Mouse (Mus musculus) adrenal gland, postnatal 25 days (tissue): ENCODE data around the gene Peak1. TPM values are rescaled to one million over a fixed set of nuclear protein-coding genes. Genes with fewer than 3 reads are reported as not detected.

Source experiments
- DNase-seq: peaks from one replicate; pipeline ENCODE4 v3.0.0; 2021; ENCODE audit warnings: mixed read lengths
- total RNA-seq: library from RNA; stranded (reverse); gene quantifications from 2 replicates; pipeline ENCODE4 v1.2.3, GENCODE M21; 2021

The Peak1 gene
- total RNA-seq, 1 experiment from 2014 or later: 64.9 TPM

GRCm38 (mm10) chr9:56314326-56314725 is 103.5 kb downstream of the Peak1 start:
- no peak for DNase-seq

- no peak for DNase-seq
Measured at GRCm38 (mm10) chr9:56309079-56309478, 108.8 kb downstream of the Peak1 start.

DNA sequence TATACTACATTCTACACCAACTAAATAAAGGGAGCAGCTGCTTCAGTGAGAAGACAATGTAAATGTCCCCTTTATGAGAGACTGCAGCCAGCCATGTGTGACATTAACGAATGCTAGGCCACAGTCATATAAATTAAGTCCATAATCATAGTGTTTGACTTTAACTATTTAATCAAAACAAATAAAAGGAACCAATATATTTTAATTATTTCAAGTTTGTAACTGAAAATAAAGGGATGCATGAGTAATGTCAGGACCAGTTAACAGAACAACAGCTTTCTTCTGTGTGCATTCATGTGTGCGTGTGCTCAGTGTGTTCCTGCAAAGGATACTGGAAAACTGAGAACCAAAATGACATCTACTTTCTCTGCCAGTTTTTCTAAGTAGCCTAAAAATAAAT is 113.3 kb downstream of the Peak1 start:
- no peak for DNase-seq

GRCm38 (mm10) chr9:56302921-56303465 is 114.9 kb downstream of the Peak1 start:
- DNase-seq: no peak

DNA sequence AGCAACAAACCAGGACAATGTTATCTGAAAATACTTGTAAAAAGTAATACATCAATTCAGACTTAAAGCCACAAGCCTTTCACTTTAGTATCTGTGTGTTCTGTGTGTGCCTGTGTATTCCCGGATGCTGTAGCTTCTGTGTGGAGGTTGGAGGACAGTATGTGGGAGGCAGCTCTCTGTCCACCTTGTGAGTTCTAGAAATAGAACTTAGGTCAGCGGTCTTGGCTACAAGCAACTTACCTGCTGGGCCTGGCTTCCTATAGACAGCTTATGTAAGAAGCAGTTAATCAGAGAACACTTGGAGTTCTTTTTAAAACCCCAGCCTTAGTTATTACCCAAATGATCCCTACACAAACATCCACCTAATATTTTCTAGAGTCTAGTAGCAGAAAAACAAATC is 127.8 kb downstream of the Peak1 start:
- DNase-seq: no peak

DNA sequence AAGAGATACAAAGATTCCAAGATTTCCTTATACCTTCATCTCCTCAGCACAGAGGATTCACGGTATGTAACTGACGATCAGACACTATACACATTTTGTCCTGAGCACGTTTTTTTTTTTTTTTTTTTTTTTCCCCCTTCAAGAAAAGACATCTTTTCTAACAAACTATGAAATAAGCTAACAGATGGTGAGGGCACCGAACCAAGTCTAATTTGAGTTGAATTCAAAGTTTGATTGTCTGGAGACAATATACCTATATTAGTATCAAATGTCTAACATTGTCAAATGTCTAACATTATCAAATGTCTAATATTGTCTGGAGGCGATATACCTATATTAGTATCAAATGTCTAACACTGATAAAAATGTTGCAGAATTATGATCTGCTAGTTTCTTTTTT is 135.4 kb downstream of the Peak1 start:
- DNase-seq: no peak

DNA sequence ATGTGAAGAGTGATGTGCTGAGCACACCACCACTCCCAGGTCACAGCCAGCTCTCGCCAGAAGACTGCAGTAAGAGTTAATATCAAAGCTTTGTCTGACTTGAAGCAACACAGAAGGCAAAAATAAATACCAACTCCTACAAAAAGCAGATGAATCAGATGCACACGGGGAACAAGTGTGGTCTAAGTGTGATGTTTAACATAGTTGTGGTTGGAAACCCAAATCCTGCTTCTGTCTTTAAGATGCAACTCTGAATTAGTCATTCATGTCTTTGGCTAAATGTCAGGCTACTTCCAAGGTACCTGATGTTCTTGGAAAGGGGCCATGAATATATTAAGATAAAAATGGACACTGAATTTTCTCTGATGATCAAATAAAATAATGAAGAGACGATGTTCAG is 144.3 kb downstream of the Peak1 start:
- no peak for DNase-seq

GRCm38 (mm10) chr9:56272247-56272598 is 145.6 kb downstream of the Peak1 start:
- DNase-seq: no peak

DNA sequence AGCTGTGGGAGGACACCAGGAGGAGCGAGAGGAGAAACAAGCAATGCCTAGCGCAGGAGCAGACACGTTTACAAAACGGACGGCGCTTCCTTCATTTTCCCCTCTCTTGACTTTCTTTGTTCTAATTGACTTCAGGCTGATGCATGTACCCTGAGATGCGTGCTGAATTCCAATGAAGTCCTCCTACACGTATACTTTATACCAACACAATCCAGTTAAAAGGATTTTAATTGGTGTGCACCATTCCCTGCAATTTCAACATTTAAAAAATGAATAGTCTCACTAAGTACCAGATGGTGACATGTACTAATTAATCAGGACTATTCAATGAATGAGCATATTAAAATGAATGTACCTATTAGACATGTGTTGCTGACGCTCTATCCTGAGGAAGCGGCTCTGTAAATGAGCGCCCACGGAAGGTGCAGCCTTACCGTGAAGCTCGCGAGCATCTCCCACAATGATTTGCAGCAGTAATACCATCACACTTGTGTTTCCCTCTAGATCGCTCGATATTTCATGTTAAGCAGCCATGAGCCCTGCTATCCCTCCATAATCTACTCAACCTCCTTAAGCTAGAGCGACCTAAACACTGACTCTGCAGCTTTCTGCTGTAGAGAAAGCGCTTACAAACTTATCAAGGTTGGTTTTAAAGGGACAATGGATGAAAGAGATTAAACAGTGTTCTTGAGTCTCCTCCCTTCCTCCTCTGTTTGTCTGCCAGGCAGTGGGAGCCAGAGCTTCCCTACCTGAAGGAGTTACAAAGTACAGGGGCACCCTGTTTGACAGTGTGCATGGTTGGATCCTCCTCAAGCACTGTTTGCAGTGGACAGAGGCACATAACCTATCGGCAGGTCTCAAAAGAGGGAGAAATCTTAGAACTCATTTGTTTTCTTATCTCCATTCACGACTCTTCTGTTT is 146.3 kb downstream of the Peak1 start:
- DNase-seq: no peak

GRCm38 (mm10) chr9:56269101-56269500 is 148.8 kb downstream of the Peak1 start:
- no peak for DNase-seq

GRCm38 (mm10) chr9:56266200-56266815 is 151.6 kb downstream of the Peak1 start:
- DNase-seq: no peak

DNA sequence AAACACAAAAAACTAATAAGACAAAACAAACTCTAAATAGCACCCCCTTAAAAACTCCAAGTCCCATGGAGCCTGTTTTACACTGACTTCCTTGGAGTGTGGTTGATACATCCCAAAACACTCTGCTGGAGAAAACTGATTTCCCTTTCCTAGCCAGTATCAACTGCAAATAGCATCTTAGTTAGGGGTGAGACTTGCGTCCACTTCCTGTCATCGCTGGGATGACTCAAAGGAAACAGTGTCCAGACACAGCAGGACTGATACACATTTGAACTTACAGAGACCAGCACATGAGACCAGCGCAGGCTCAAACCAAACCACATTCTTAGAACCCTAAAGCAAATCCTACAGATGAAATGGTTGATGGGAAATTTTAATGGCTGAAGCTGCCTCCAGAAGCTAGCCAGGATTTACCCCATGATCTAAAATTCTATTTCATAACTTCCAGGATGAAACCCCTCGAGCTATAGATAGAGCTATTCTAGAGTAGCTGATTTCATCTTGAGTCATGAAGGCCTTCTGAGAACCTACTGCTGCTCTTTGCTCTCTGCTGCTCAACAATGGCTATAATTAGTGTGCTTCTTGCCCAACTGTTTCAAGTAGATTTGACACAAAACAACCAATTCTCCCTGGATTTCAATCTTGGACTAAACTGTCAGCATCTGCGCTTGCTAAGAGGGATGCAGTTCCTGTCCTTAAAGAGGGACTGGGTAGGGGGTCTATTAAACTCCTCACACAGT is 152.2 kb downstream of the Peak1 start:
- DNase-seq: no peak

- DNase-seq: no peak
Measured at GRCm38 (mm10) chr9:56265022-56265360, 152.9 kb downstream of the Peak1 start.

GRCm38 (mm10) chr9:56264308-56265021 is 153.4 kb downstream of the Peak1 start:
- DNase-seq: no peak

GRCm38 (mm10) chr9:56263055-56263454 is 154.8 kb downstream of the Peak1 start:
- no peak for DNase-seq

DNA sequence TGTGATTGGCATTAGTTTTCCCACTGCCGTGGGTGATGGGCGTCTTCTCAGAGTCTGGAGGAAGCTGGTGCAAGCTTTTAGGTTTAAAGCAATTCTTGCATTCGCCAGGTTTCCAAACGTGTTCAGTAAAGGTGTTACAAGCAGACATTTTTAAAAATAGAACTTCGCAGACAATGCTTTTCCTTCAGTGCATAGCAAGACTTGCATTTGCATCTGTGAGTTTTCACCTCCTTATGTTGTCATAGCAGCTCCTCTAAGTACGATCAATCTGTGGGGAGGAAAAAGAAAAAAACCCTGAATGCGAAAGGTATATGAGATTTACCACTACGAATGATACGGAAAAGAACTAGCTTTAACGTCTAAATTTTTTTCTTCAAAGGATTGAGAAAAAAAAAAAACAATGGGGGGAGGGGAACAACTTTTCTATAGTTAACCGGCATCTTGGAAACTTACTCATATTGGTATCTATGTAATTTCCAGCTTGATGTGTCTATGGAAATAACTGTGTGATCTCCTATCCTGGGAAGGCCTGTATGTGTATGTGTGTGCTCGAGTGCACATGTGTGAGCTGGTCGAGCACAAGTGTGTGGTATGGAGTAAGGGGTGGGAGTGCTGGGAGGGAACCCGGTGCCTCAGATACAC is 157.3 kb downstream of the Peak1 start:
- no peak for DNase-seq

GRCm38 (mm10) chr9:56259790-56260494 is 157.9 kb downstream of the Peak1 start:
- DNase-seq: no peak

DNA sequence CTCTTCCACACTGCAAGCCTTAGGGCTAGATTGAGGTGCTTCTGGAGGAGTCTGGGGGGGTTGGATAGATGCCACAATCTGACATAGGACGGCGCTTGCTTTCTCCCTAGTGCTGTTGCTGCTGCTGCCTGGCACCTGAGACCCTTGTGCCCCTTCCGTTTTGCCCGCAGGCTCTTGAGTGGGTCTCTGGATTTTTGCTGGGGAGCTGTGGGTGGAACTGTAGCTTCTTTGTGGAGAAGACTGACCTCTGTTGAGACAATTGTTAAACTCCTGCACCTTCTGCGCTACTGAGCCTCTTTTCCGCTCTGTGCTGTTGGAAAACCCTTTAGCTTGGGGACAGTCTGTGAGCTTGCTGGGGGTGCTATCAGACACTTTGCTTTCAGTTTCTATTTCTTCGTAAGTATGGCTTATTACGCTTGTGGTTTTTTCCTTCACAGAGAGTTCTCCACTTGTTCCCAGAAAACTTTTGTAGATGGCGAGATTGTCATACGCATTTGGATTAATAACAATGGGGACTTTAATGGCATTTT is 159.5 kb downstream of the Peak1 start:
- no peak for DNase-seq

- DNase-seq: no peak
Measured at GRCm38 (mm10) chr9:56257227-56258000, 160.5 kb downstream of the Peak1 start.
